Mouse (Mus musculus): ENCODE results near the gene Ppm1n. TPM values are rescaled to one million over a fixed set of nuclear protein-coding genes. Genes with fewer than 3 reads are reported as not detected.

Gene Ppm1n
- polyA plus RNA-seq, 1 experiment from 2014 or later: not detected

DNA sequence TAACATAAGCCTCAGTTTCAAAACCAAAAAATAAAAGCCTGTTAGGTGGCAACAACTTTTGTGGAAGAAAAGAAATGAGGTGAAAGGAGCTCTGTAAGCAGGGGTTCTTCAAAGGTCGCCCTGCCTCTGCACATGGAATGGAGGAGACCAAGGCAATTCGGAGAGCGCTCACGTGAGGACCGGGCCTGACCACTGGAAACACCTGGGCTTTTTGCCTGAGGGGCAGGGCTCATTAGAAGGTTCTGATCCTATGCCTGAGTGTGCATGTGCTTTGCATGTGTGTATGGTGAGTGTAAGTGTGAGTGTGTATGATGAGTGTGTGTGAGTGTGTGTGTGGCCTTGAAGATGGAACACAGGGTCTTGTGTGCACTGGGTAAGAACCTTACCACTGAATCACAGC lies 49.0 kb downstream of the Ppm1n start:
- Histone ChIP-seq H3K9me3 (ENCODE audit: low read length) (no peaks in the 10 kb centered on the region), H3K4me3 (ENCODE audit: low read depth, low read length) (no peak overlapping the region), H3K4me2 (replicated peaks; ENCODE audit: low read depth, low read length) (no peak overlapping the region), H3K27ac (ENCODE audit: low read length) (no peak overlapping the region), H3K4me1 (ENCODE audit: insufficient read depth, low read depth, low read length) (peaks cover 8% of the 10 kb centered on the region), H3K9ac (replicated peaks; ENCODE audit: low read depth) (no peak overlapping the region), H3K36me3 (ENCODE audit: insufficient read depth, low read length) (no peaks in the 10 kb centered on the region), H3K27me3 (replicated peaks; ENCODE audit: insufficient read depth, low read length) (no peaks in the 10 kb centered on the region)
- no peak for DNase-seq (ENCODE audit: low spot score)
- WGBS: 94% methylated on average over 5 of the region's 5 CpGs
- no peak for ATAC-seq
- no peak for TF ChIP-seq CTCF (IDR thresholded peaks at IDR 0.05)
- no peak for TF ChIP-seq EP300 (IDR thresholded peaks at IDR 0.05)

GRCm38 (mm10) chr7:19230041-19230580 lies 49.8 kb downstream of the Ppm1n start:
- Histone ChIP-seq H3K9ac (replicated peaks; ENCODE audit: low read depth) (no peak overlapping the region), H3K36me3 (ENCODE audit: insufficient read depth, low read length) (no peaks in the 10 kb centered on the region), H3K27ac (ENCODE audit: low read length) (no peak overlapping the region), H3K4me2 (replicated peaks; ENCODE audit: low read depth, low read length) (no peak overlapping the region), H3K4me1 (ENCODE audit: insufficient read depth, low read depth, low read length) (peaks cover 8% of the 10 kb centered on the region), H3K27me3 (replicated peaks; ENCODE audit: insufficient read depth, low read length) (no peaks in the 10 kb centered on the region), H3K4me3 (ENCODE audit: low read depth, low read length) (no peak overlapping the region), H3K9me3 (ENCODE audit: low read length) (no peaks in the 10 kb centered on the region)
- 73% methylated on average over 2 of the region's 2 CpGs for WGBS
- TF ChIP-seq CTCF (IDR thresholded peaks at IDR 0.05) (no peak), EP300 (IDR thresholded peaks at IDR 0.05) (no peak)
- DNase-seq (ENCODE audit: low spot score) (no peak), ATAC-seq (no peak)

DNA sequence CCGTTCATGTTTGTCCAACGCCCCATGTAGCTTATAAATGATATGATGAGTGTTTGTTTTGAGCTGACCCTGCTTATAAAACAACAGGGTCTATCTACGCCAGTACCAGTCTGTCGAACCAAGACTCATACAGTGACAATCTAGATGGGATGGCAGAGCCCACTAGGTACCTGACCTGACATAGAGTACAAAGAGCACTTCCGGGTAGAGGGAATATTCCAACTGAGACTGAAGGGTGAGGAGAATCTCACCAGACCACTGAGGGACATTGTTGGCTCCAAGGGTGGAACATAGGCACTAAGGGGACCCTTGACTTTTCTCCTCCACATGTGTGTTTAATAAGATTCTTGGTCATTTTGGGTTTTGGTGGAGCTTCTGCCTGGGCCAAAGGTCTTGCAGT lies 50.5 kb downstream of the Ppm1n start:
- peak overlapping the region; percentile 64 for H3K27ac ChIP-seq (ENCODE audit: low read length)
- H3K4me1 ChIP-seq (ENCODE audit: insufficient read depth, low read depth, low read length): peaks cover 8% of the 10 kb centered on the region
- H3K4me2 ChIP-seq (replicated peaks; ENCODE audit: low read depth, low read length): peak overlapping the region; percentile 88
- no peaks in the 10 kb centered on the region for H3K36me3 ChIP-seq (ENCODE audit: insufficient read depth, low read length)
- TF ChIP-seq EP300 (IDR thresholded peaks at IDR 0.05) (no peak), CTCF (IDR thresholded peaks at IDR 0.05) (no peak)
- H3K27me3 ChIP-seq (replicated peaks; ENCODE audit: insufficient read depth, low read length): no peaks in the 10 kb centered on the region
- peak overlapping the region; percentile 61; the same call in 1 of the 2 replicates for H3K9ac ChIP-seq (replicated peaks; ENCODE audit: low read depth)
- WGBS: 26% methylated on average over 5 of the region's 5 CpGs
- ATAC-seq: no peak
- DNase-seq (ENCODE audit: low spot score): no peak
- H3K9me3 ChIP-seq (ENCODE audit: low read length): no peaks in the 10 kb centered on the region
- H3K4me3 ChIP-seq (ENCODE audit: low read depth, low read length): peak overlapping the region; percentile 49

DNA sequence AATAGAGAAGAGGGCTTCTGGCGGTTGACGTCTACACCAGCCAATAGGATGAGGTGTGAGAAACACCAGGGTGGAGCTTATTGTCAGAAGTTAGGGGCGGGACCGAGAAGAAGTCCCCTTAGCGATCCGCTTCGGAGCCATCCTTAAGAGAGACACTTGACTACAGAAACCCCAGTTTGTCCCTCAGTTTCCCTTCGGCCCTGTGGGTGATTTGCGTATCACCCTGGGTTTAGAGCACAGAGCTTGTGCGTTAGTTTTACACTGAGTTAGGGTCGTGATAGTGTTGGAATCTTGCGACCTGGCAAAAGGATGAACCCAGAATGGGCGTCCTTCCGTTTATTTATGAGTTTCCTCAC lies 51.1 kb downstream of the Ppm1n start:
- peak overlapping the region; percentile 49 for H3K4me3 ChIP-seq (ENCODE audit: low read depth, low read length)
- H3K27ac ChIP-seq (ENCODE audit: low read length): peak overlapping the region; percentile 95
- DNase-seq (ENCODE audit: low spot score): no peak
- H3K4me2 ChIP-seq (replicated peaks; ENCODE audit: low read depth, low read length): peak overlapping the region; percentile 88
- TF ChIP-seq CTCF (IDR thresholded peaks at IDR 0.05) (no peak), EP300 (IDR thresholded peaks at IDR 0.05) (no peak)
- H3K4me1 ChIP-seq (ENCODE audit: insufficient read depth, low read depth, low read length): peaks cover 8% of the 10 kb centered on the region
- no peaks in the 10 kb centered on the region for H3K27me3 ChIP-seq (replicated peaks; ENCODE audit: insufficient read depth, low read length)
- under 1% methylated on average over 14 of the region's 14 CpGs for WGBS
- no peak for ATAC-seq
- H3K36me3 ChIP-seq (ENCODE audit: insufficient read depth, low read length): no peaks in the 10 kb centered on the region
- peak overlapping the region; percentile 61 for H3K9ac ChIP-seq (replicated peaks; ENCODE audit: low read depth)
- no peaks in the 10 kb centered on the region for H3K9me3 ChIP-seq (ENCODE audit: low read length)

DNA sequence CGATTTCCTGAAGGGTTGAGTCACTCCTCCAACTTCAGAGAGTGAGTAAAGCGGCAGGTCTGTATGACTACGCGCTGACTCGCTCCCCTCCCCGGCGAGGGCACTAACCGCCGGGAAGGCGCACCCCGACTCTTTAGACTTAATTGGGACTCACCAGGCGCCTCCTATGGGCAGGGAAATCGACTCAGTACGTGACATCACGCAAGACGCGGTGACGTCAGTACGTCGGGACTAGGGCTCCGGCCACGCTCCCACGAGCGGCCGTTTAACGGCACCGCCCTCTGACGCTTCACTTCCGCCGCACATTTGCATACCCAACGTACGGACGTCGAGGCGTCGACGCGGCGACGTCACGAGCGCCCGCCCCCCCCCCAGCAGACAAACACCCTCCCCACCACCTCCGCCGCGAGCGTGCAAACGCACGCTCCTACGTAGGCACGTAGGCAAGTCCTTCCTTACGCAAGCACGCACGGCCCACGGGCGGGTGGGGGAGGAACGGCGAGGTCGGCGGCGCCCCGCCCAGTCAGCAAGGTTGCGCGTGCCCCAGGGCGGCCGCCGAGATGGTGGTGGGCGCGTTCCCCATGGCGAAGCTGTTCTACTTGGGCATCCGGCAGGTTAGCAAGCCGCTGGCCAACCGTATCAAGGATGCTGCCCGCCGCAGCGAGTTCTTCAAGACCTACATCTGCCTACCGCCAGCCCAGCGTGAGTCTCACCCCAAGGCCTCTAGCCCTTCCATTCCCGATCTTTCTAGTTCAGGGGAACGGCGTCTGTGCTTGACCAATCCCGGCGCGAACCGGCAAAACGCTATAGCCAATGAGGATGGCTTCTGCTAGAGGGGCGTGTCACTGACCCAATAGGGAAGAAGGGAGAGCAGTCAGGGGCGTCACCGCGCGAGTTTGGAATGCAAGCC lies 51.7 kb downstream of the Ppm1n start, which contains the start of gene Opa3:
Gene Opa3, plus strand, starts transcription at position 452 of the 910 bp plus-strand sequence.
- ATAC-seq (peak; percentile 92), DNase-seq (ENCODE audit: low spot score) (peak; percentile 100)
- peak within 1 kb of the TSS; percentile 88 for H3K4me2 ChIP-seq (replicated peaks; ENCODE audit: low read depth, low read length)
- H3K4me3 ChIP-seq (ENCODE audit: low read depth, low read length): peak within 1 kb of the TSS; percentile 64
- TF ChIP-seq EP300 (IDR thresholded peaks at IDR 0.05) (no peak; the same call in 1 of the 2 replicates), CTCF (IDR thresholded peaks at IDR 0.05) (peak; percentile 76)
- no peaks in the 10 kb centered on the region for H3K36me3 ChIP-seq (ENCODE audit: insufficient read depth, low read length)
- peak within 1 kb of the TSS; percentile 96 for H3K27ac ChIP-seq (ENCODE audit: low read length)
- no peaks in the 10 kb centered on the region for H3K9me3 ChIP-seq (ENCODE audit: low read length)
- no peaks in the 10 kb centered on the region for H3K27me3 ChIP-seq (replicated peaks; ENCODE audit: insufficient read depth, low read length)
- peaks cover 8% of the 10 kb centered on the region for H3K4me1 ChIP-seq (ENCODE audit: insufficient read depth, low read depth, low read length)
- under 1% methylated on average over 69 of the region's 91 CpGs for WGBS
- H3K9ac ChIP-seq (replicated peaks; ENCODE audit: low read depth): peak within 1 kb of the TSS; percentile 68
